Mouse (Mus musculus) limb, embryonic 14.5 days (tissue): ENCODE results near the gene Gm10837. TPM values are rescaled to one million over a fixed set of nuclear protein-coding genes. Genes with fewer than 3 reads are reported as not detected.

Experiments used
- ATAC-seq: fragments of 200-750 bp; cut with Nextera tagmentation; 2 replicates; pipeline ENCODE4 v1.8.0; 2017; ENCODE audit warnings: low read depth, moderate number of reproducible peaks, moderate TSS enrichment; ENCODE audit not compliant: low FRiP score
- DNase-seq: peaks from one replicate; pipeline ENCODE4 v3.0.0-alpha.2; 2015; ENCODE audit warnings: low spot score
- H3K27ac ChIP-seq: fragments of 300-500 bp; sonication (generic); replicated peaks from 2 replicates; pipeline ENCODE4 v1.5.1; 2014; ENCODE audit warnings: low read depth, mild to moderate bottlenecking, low read length, moderate library complexity, mixed read lengths
- H3K27me3 ChIP-seq: fragments of 300-500 bp; sonication (generic); 2 replicates; pipeline ENCODE4 v1.6.1; 2014; ENCODE audit warnings: low read length, mixed read lengths; ENCODE audit not compliant: control insufficient read depth, insufficient read depth
- H3K36me3 ChIP-seq: fragments of 300-500 bp; sonication (generic); 2 replicates; pipeline ENCODE4 v1.6.1; 2014; ENCODE audit warnings: mild to moderate bottlenecking, low read length, moderate library complexity, mixed read lengths; ENCODE audit not compliant: control insufficient read depth, insufficient read depth
- H3K4me1 ChIP-seq: fragments of 300-500 bp; sonication (generic); 2 replicates; pipeline ENCODE4 v1.6.1; 2014; ENCODE audit warnings: antibody characterized with exemption, low read length, mixed read lengths; ENCODE audit not compliant: control insufficient read depth, insufficient read depth
- H3K4me2 ChIP-seq: fragments of 300-500 bp; sonication (generic); replicated peaks from 2 replicates; pipeline ENCODE4 v1.6.1; 2014; ENCODE audit warnings: low read depth, mild to moderate bottlenecking, low read length, moderate library complexity; ENCODE audit not compliant: severe bottlenecking
- H3K4me3 ChIP-seq: fragments of 300-500 bp; sonication (generic); replicated peaks from 2 replicates; pipeline ENCODE4 v1.5.1; 2014; ENCODE audit warnings: low read length
- H3K9ac ChIP-seq: fragments of 300-500 bp; sonication (generic); 2 replicates; pipeline ENCODE4 v1.6.1; 2014; ENCODE audit warnings: mild to moderate bottlenecking, low read depth, low read length, moderate library complexity; ENCODE audit not compliant: severe bottlenecking
- H3K9me3 ChIP-seq: fragments of 300-500 bp; sonication (generic); 2 replicates; pipeline ENCODE4 v1.6.1; 2016; ENCODE audit warnings: low read length; ENCODE audit not compliant: control insufficient read depth
- POLR2A ChIP-seq: fragments of 200-500 bp; IDR thresholded peaks from 2 replicates; pipeline ENCODE4 v1.8.0; 2012; ENCODE audit warnings: inconsistent platforms, mild to moderate bottlenecking, moderate library complexity, borderline replicate concordance; ENCODE audit not compliant: insufficient read depth, insufficient read length; ENCODE audit errors: extremely low read depth
- WGBS: fragments of 180-500 bp; shearing (Covaris S2); extraction: QIAGEN DNeasy Blood & Tissue Kit; methylation state at CpG from one replicate; pipeline ENCODE4 v1.1.7; 2014; 5-methylcytosine and 5-hydroxymethylcytosine counted together
- polyA plus RNA-seq, 2 experiments: library from polyadenylated mRNA; depleted of rRNA in 1 of 2; stranded (reverse) in 1 of 2; unstranded in 1 of 2; fragments of >200 nt; fragmentation: Nextera tagmentation in 1 of 2; extraction: Ambion mirVana in 1 of 2; gene quantifications; 2 replicates each; pipeline versions ENCODE4 v1.2.1 to v1.2.3; 2012 to 2014

Gene Gm10837
- polyA plus RNA-seq, 2 experiments, result 0.12 TPM; not detected in 1

- peak overlapping the region; percentile 85 for H3K27ac ChIP-seq
- no peak for TF ChIP-seq POLR2A
- 2% methylated on average over 57 of the region's 62 CpGs for WGBS
- H3K9ac ChIP-seq, result peak overlapping the region; percentile 66
- peaks cover 75% of the 10 kb centered on the region for H3K27me3 ChIP-seq
- DNase-seq, result no peak
- no peak for ATAC-seq
- H3K9me3 ChIP-seq, result no peaks in the 10 kb centered on the region
- no peaks in the 10 kb centered on the region for H3K36me3 ChIP-seq
- H3K4me3 ChIP-seq, result peak overlapping the region; percentile 58
- peaks cover 7% of the 10 kb centered on the region; the same call in 1 of the 2 replicates for H3K4me1 ChIP-seq
- H3K4me2 ChIP-seq, result peak overlapping the region; percentile 65
Observed at GRCm38 (mm10) chr14:122476041-122476821, 14.2 kb upstream of the Gm10837 start.

DNA sequence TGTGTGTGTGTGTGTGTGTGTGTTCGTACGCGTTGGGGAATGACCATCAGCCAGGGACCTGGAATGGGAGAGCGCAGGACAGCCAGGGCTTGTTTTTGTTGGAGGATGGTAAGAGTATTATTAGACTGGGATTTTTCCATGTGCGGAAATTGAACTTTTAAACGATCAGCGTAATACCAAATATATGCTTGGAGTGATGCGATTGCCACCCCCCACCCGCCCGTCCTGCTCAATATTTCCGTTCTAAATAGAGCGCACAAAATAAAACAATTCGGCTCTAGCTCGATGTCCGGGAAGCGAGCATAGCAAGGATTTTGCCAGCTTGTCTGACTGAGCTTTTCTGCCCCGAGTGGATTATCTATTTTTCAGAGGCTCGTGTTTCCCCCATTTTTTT, 13.6 kb upstream of the Gm10837 start:
- Histone ChIP-seq H3K4me2 (peak overlapping the region; percentile 65), H3K9me3 (no peaks in the 10 kb centered on the region), H3K4me3 (peak overlapping the region; percentile 58), H3K9ac (peak overlapping the region; percentile 66), H3K27ac (0 out of 2 replicates have a peak overlapping the region, but pooled peaks have one; percentile 85), H3K4me1 (peaks cover 7% of the 10 kb centered on the region; the same call in 1 of the 2 replicates), H3K27me3 (peaks cover 75% of the 10 kb centered on the region), H3K36me3 (no peaks in the 10 kb centered on the region)
- WGBS, result under 1% methylated on average over 18 of the region's 18 CpGs
- TF ChIP-seq POLR2A, result no peak
- DNase-seq (no peak), ATAC-seq (no peak)

DNA sequence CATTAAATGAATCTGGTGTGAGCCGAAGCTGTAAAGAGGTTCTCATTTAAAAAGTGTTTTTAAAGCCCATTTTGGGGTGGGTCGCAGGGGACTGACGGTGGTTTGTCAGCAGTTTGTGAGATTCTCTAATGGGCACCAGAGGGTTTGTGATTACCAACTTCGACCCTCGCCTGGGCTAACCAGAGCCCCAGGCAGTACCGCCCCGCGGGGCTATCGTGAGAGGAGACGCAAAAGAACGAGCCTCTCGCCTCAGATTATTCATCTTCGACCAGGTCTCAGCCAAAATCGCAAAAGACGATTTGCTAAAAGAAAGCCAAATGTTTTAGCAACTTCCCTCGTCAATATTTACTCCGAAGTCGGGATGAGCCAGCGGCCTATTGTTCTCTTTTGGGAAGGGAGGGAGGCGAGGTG, 13.1 kb upstream of the Gm10837 start:
- WGBS, result under 1% methylated on average over 20 of the region's 20 CpGs
- Histone ChIP-seq H3K27ac (no peak overlapping the region), H3K9ac (peak overlapping the region; percentile 66), H3K4me1 (peaks cover 5% of the 10 kb centered on the region; the same call in 1 of the 2 replicates), H3K36me3 (no peaks in the 10 kb centered on the region), H3K4me2 (peak overlapping the region; percentile 65), H3K9me3 (no peaks in the 10 kb centered on the region), H3K27me3 (peaks cover 75% of the 10 kb centered on the region), H3K4me3 (peak overlapping the region; percentile 58)
- ATAC-seq, result no peak
- no peak for DNase-seq
- TF ChIP-seq POLR2A, result no peak

GRCm38 (mm10) chr14:122477971-122478573, 12.3 kb upstream of the Gm10837 start:
- Histone ChIP-seq H3K27me3 (peaks cover 75% of the 10 kb centered on the region), H3K9ac (peak overlapping the region; percentile 66), H3K36me3 (no peaks in the 10 kb centered on the region), H3K27ac (peak overlapping the region; percentile 20), H3K4me1 (peaks cover 5% of the 10 kb centered on the region; the same call in 1 of the 2 replicates), H3K4me3 (peak overlapping the region; percentile 58), H3K9me3 (no peaks in the 10 kb centered on the region), H3K4me2 (peak overlapping the region; percentile 65)
- ATAC-seq, result no peak
- 5% methylated on average over 9 of the region's 9 CpGs for WGBS
- TF ChIP-seq POLR2A, result no peak
- DNase-seq, result no peak

DNA sequence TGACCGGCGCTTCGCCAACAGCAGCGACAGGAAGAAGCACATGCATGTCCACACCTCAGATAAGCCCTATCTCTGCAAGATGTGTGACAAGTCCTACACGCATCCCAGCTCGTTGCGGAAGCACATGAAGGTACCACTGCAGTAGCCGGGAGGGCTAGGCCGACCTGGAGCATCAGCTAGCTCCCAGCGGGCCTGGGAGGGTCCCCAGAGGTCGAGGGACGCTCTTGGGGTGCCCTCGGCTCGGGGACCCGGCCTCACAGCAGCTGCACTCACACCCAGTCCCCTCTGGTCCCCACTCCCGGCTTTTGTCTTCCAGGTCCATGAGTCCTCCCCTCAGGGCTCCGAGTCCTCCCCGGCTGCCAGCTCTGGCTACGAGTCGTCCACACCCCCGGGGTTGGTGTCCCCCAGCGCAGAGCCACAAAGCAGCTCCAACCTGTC, 11.8 kb upstream of the Gm10837 start:
- DNase-seq, result no peak
- Histone ChIP-seq H3K9ac (peak overlapping the region; percentile 66), H3K27ac (peak overlapping the region; percentile 43; the same call in 1 of the 2 replicates), H3K4me1 (peaks cover 5% of the 10 kb centered on the region; the same call in 1 of the 2 replicates), H3K9me3 (no peaks in the 10 kb centered on the region), H3K27me3 (peaks cover 75% of the 10 kb centered on the region), H3K36me3 (no peaks in the 10 kb centered on the region), H3K4me3 (peak overlapping the region; percentile 58), H3K4me2 (peak overlapping the region; percentile 65)
- WGBS, result 6% methylated on average over 22 of the region's 22 CpGs
- ATAC-seq, result no peak
- no peak for TF ChIP-seq POLR2A
